Mouse (Mus musculus): ENCODE measurements around the gene Dck.

Gene Dck

DNA sequence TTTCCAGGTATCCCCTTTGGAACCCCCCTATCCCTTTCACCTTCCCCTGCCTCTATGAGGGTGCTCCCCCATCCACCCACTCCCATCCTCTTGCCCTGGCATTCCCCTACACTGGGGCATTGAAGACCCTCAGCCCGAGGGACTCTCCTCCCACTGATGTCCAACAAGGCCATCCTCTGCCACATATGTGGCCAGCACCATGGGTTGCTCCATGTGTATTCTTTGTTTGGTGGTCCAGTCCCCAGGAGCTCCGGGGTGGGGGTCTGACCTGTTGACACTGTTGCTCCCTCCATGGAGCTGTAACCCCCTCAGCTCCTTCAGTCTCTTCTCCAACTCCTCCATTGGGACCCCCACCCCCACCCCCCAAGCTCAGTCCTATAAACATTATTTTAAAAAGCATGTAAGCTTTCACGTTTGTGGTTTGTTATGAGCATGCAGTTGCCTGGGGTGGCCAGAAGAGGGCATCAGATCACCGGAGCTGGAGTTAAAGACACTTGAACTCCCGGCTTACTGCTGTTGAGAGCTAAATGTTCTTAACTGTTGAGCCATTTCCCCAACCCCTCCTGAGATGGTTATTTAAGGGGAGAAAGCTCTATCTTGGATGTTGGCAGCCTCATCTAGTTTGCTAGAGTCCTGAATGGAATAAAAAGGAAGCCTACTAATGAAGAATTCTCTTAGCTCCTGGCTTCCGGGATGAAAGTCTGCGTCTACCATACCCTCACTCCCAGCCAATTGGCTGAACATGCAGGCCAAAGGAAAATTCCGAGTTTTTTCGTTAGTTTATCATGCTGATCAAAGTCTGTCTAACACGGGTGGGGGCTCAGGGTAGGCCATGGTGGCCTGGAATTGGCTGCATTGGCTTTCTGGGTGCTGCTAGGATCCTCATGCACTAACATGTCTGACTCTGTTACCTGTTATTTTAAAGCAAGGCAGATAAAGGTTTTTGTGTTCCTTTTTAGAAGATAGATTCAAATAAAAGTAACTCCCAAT lies 26.8 kb downstream of the Dck start:
- CTCF ChIA-PET: interaction anchor here (0.5 kb wide), 1 partner anchor 41 kb away, joined by 3 read pairs; no protein-coding TSS in a partner anchor

GRCm38 (mm10) chr5:88793676-88794075 lies 28.9 kb downstream of the Dck start:
- CTCF ChIA-PET: interaction anchor here (0.7 kb wide), 1 partner anchor 1485 kb away, joined by 7 read pairs; no protein-coding TSS in a partner anchor

GRCm38 (mm10) chr5:88795910-88796584 lies 31.3 kb downstream of the Dck start:
- CTCF ChIA-PET: no interaction called here

- CTCF ChIA-PET: no interaction called here
These were observed 31.8 kb downstream of the Dck start for GRCm38 (mm10) chr5:88796588-88796987.

DNA sequence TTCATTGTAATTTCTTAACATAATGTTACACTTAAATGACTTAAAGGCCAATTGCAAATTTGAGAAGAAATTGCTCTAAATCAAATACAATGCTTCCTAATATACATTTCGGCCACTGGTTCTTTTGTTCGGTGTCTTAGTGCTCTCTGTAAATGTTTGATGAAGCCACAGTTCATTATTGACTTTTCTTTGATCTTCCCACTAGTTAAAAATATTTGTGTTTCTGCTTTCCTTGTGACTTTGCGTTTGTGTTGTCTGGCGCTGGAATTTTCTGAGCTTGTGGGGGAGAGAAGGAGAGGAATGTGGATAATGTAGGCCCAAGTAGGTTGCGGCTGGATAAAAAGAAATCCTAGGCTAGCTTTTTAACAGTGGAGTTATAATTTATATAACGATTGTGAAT lies 32.3 kb downstream of the Dck start:
- CTCF ChIA-PET: no interaction called here

- CTCF ChIA-PET: no interaction called here
These were observed 40.8 kb downstream of the Dck start for GRCm38 (mm10) chr5:88805616-88806015.

GRCm38 (mm10) chr5:88806278-88806677 lies 41.5 kb downstream of the Dck start:
- CTCF ChIA-PET: interaction anchor here (0.6 kb wide), 1 partner anchor 150 kb away, joined by 8 read pairs; no protein-coding TSS in a partner anchor

- CTCF ChIA-PET: no interaction called here
These were observed 42.5 kb downstream of the Dck start for GRCm38 (mm10) chr5:88807342-88807741.

- CTCF ChIA-PET: no interaction called here
These were observed 48.4 kb downstream of the Dck start for GRCm38 (mm10) chr5:88813188-88813587.

GRCm38 (mm10) chr5:88814552-88814951 lies 49.8 kb downstream of the Dck start:
- CTCF ChIA-PET: no interaction called here

DNA sequence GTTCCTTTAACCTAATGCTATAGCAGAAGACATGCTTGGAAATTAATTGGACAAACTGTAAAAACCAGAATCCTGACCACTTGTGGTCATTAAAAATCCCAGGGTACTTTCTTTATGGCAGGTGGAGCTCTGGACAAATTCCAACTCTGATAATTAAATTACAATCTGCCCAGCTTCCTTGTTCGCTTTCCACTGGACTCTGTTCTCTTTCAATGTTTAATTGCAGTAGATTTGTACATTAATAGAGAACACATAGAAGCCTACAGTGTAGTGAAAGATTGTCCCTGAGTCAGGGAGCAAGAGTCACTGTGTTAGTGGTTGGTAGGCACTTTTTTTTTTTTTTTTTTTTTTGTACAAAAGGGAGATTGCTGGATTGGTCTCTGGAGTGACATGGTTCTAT lies 56.7 kb downstream of the Dck start:
- CTCF ChIA-PET: no interaction called here

GRCm38 (mm10) chr5:88824838-88825237 lies 60.0 kb downstream of the Dck start:
- CTCF ChIA-PET: no interaction called here

- CTCF ChIA-PET: no interaction called here
These were observed 65.2 kb downstream of the Dck start for GRCm38 (mm10) chr5:88829835-88830571.

- CTCF ChIA-PET: no interaction called here
These were observed 66.1 kb downstream of the Dck start for GRCm38 (mm10) chr5:88830880-88831279.

DNA sequence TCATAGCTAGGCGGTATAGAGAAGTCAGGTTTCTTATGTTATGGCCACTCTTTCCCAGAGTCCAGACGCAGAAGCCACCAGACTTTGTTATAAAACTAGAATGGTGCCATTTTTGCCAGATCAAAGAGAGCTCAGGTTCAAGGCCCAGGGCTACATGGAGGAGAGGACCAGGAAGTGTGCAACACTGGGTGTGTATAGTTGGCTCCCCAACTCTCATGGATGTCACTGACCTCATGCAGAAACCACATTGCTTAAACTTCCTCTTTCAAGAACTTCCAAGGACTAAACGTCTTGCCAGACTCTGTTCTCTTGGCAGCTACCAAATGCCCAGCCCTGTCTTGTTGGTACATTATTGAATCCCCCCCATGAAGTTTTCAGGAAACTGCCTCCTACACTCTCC lies 67.1 kb downstream of the Dck start:
- CTCF ChIA-PET: no interaction called here

All from spleen, embryonic (tissue).